Mouse (Mus musculus): ENCODE data around the gene Sytl1. TPM values are rescaled to one million over a fixed set of nuclear protein-coding genes. Genes with fewer than 3 reads are reported as not detected.

The Sytl1 gene
- polyA plus RNA-seq, 1 experiment from 2014 or later, result 0.56 TPM

DNA sequence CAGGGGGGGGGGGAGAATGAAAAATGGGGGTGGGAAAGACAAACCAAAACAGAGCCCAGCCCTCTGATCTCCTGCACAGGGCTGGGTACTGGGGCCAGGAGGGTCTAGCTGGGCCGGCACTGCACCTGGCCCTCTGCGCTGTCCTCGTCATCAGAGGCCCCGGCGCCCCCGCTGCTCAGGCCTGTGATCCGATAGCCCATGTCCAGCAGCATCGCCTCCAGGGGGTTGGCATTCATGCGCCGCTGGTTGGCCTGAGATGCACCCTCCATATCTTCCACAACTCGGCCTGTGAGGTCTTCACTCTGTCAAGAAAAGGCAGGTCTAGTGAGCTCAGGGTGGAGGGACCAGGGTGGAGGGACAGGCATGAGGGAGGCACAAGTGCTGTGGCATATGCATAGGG, 31.2 kb upstream of the Sytl1 start:
- Histone ChIP-seq H3K4me2 (no peak overlapping the region), H3K27me3 (replicated peaks) (no peaks in the 10 kb centered on the region), H3K4me3 (no peak overlapping the region), H3K27ac (no peak overlapping the region), H3K4me1 (peaks cover 35% of the 10 kb centered on the region), H3K9me3 (no peaks in the 10 kb centered on the region), H3K36me3 (replicated peaks) (no peaks in the 10 kb centered on the region; the same call in 1 of the 2 replicates), H3K9ac (no peak overlapping the region)
- 26% methylated on average over 11 of the region's 11 CpGs for WGBS
- ATAC-seq (replicated peaks), result no peak

DNA sequence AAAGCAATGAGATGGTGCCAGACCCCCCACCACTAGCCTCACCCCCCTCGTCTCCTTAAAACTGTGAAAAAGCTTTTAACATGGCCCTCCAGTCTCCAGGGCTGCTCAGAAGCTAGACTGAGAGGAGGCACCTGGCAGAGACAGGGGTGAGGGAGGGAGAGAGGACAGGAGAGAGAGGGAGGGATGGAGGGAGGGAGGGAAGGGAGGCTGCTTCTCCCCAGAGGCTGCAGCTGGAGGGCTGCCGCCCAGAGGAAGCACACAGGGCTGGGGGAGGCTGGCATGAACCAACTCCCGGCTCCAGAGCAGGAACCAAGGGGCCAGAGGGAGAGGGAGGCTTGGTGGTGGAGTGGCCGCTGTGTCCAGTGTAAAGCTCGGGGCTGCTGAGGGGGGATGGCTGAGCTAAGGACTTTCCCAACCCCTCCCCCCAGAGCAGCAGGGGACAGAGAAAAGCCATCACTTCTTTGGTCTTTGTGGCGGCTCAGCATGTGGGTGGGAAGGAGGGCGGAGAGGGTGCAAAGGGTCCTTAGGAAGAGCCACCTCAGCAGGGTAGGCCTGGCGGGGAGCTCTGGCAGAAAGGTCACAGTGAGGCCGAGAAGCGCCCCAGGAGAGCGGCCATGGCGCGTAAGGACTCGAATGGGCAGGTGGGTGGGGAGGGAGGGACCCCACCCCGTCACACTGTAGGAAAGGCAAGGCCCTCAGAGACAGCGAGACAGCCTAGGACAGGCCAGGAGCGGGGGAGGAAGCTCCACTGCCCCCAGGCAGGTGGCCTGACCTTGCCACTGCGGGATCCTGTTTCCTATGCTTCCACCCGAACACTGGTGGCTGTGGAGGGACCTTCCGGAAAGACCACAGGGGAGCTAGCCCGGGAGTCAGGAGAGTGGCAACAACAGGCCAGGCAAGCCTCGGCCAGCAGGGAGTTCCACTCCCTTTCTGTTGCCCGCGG, 30.3 kb upstream of the Sytl1 start:
- Histone ChIP-seq H3K4me1 (peaks cover 26% of the 10 kb centered on the region), H3K4me3 (no peak overlapping the region), H3K27me3 (replicated peaks) (no peaks in the 10 kb centered on the region), H3K9ac (no peak overlapping the region), H3K4me2 (no peak overlapping the region), H3K9me3 (no peaks in the 10 kb centered on the region), H3K27ac (peak overlapping the region; percentile 42), H3K36me3 (replicated peaks) (no peaks in the 10 kb centered on the region; the same call in 1 of the 2 replicates)
- ATAC-seq (replicated peaks), result no peak
- 14% methylated on average over 24 of the region's 24 CpGs for WGBS

DNA sequence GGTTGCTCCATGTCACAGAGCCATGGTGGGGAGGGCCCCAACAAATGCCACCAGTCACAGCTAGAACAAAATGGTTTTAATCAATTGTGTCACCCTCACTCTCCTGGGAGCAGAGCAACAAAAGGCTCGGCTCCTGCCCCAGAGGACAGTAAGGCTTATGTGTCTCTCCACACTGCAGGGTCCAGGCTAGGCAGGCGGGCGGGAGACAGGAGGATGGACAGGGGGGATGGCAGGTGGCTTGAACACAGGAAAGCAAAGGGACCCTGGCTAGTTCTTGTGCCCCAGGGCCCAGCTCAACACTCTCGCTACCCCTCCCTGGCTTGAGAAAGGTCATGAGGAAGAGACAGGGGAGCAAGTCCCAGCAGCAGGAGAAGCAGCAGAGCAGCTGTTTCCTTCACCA, 29.5 kb upstream of the Sytl1 start:
- Histone ChIP-seq H3K4me1 (peaks cover 18% of the 10 kb centered on the region), H3K4me2 (no peak overlapping the region), H3K36me3 (replicated peaks) (no peaks in the 10 kb centered on the region; the same call in 1 of the 2 replicates), H3K27me3 (replicated peaks) (no peaks in the 10 kb centered on the region), H3K9ac (no peak overlapping the region), H3K4me3 (no peak overlapping the region), H3K27ac (peak overlapping the region; percentile 42), H3K9me3 (no peaks in the 10 kb centered on the region)
- ATAC-seq (replicated peaks), result no peak
- whole genome bisulfite sequencing, result 40% methylated on average over 4 of the region's 4 CpGs

DNA sequence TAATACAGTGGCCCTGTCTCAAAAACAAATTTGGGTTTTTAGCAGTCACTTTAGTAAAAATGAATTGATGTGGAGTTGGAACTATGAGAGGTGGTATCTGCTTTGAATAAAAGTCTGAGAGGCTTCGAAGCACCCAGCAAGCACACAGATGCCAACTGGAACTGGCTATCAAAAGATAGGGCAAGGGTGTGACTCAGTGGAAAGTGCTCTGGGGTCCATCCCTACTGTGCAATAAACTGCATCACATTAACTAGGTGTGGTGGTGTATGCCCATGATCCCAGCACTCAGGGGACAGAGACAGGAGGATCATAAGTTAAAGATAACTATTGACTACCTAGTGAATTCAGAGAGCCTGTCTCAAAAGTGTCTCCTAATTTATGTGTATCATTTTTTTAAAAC, 28.3 kb upstream of the Sytl1 start:
- Histone ChIP-seq H3K36me3 (replicated peaks) (no peaks in the 10 kb centered on the region; the same call in 1 of the 2 replicates), H3K27ac (no peak overlapping the region), H3K9ac (no peak overlapping the region), H3K27me3 (replicated peaks) (no peaks in the 10 kb centered on the region), H3K9me3 (no peaks in the 10 kb centered on the region), H3K4me1 (peaks cover 17% of the 10 kb centered on the region), H3K4me3 (no peak overlapping the region), H3K4me2 (no peak overlapping the region)
- 93% methylated on average over 1 of the region's 1 CpGs for whole genome bisulfite sequencing
- ATAC-seq (replicated peaks), result no peak

DNA sequence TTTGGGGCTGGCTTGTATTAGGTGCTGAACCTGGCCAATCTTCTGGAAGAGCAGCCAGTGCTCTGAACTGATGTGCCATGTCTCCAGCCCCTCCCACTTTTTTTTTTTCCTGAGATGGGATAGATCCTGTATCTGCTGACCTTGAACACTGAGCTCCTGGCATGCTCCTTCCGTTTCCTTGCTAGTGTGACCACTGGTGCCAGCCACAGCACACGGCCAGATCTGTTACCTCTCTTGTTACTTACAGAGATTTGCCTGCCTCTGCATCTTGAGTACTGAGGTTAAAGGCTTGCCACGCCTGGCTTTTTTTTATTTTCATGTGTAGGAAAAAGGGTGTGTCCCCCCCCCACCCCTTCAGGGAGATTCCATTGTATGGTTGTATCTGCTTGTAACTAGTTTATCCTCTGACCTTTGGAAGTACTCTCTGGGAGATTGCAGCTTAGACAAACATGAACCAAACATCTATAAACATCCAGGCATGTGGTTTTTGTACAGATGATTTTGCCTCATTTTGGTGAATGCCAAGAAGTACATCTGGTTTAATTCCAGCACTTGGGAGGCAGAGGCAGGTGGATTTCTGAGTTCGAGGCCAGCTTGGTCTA, 23.7 kb upstream of the Sytl1 start:
- Histone ChIP-seq H3K4me2 (no peak overlapping the region), H3K9me3 (no peaks in the 10 kb centered on the region), H3K4me1 (peaks cover 7% of the 10 kb centered on the region; the same call in 1 of the 2 replicates), H3K27me3 (replicated peaks) (no peaks in the 10 kb centered on the region), H3K4me3 (no peak overlapping the region), H3K36me3 (replicated peaks) (no peaks in the 10 kb centered on the region), H3K9ac (no peak overlapping the region), H3K27ac (no peak overlapping the region)
- ATAC-seq (replicated peaks), result no peak
- 89% methylated on average over 4 of the region's 4 CpGs for WGBS

DNA sequence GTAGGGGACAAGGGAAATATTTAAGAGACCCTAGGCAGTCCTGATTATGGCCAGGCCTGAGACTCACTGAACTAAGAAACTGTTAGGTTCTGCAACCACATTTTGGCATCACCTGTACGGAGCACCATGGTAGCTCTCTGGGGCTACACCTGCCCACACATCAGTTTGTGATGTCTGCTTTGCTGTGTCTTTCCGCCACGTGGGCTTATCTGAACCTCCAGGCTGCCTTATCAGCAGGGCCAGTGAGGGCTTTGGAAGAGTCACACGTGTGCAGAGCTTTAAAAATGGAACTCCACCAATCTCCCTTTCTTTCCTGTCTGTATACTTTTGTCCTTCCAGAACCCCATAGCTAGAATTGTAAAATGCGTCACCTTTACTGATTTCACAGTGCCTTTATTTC, 23.0 kb upstream of the Sytl1 start:
- no peak for ATAC-seq (replicated peaks)
- no peaks in the 10 kb centered on the region for H3K9me3 ChIP-seq
- WGBS, result 81% methylated on average over 5 of the region's 5 CpGs

DNA sequence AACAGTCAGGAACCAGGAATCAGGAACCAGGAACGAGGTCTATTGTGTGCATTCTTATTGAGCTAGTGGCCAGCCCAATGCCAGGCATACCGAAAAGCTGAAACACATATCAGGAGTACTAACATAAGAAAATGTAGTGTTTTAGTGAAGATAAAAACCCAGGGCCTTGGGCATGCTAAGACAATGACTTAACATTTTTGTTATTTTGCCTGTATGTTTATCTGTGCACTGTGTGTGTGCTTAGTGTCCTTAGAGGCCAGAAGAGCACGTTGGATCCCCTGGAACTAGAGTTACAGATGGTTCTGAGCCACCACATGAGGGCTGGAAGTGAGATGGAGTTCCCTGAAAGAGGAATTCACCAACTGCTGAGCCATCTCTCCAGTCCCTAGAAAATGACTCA, 22.4 kb upstream of the Sytl1 start:
- Histone ChIP-seq H3K27me3 (replicated peaks) (no peaks in the 10 kb centered on the region), H3K4me1 (peaks cover 7% of the 10 kb centered on the region; the same call in 1 of the 2 replicates), H3K9ac (no peak overlapping the region), H3K9me3 (no peaks in the 10 kb centered on the region), H3K36me3 (replicated peaks) (no peaks in the 10 kb centered on the region), H3K4me2 (no peak overlapping the region), H3K27ac (no peak overlapping the region), H3K4me3 (no peak overlapping the region)
- no peak for ATAC-seq (replicated peaks)
- 76% methylated on average over 3 of the region's 3 CpGs for WGBS

More for the DNA sequence above, 23.0 kb upstream of the Sytl1 start:
- H3K4me2 ChIP-seq, result no peak overlapping the region
- no peak overlapping the region for H3K4me3 ChIP-seq
- H3K9ac ChIP-seq, result no peak overlapping the region
- H3K4me1 ChIP-seq, result peaks cover 7% of the 10 kb centered on the region; the same call in 1 of the 2 replicates
- no peaks in the 10 kb centered on the region for H3K36me3 ChIP-seq (replicated peaks)
- no peak overlapping the region for H3K27ac ChIP-seq
- H3K27me3 ChIP-seq (replicated peaks), result no peaks in the 10 kb centered on the region

DNA sequence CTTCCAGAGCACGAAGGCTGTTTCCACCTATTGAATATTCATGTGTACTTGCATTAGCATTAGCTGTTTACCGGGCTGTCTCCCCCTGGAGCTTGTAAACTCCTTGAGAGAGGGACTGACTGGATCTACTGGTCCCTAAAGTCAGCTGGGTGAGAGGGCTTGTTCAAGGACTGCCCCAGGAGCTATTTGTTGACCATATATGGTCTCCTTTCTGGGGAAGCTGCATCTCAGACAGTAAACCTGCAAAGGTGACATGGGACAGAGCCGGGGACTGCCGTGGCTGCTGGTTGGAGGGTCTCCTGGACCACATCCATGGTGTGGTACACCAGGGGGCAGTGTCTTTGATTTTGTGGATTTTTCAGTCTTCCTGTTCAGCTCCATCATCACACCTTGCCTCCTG, 19.7 kb upstream of the Sytl1 start:
- no peaks in the 10 kb centered on the region for H3K36me3 ChIP-seq (replicated peaks)
- no peak overlapping the region for H3K9ac ChIP-seq
- ATAC-seq (replicated peaks), result no peak
- 0 out of 2 replicates have a peak overlapping the region, but pooled peaks have one; percentile 5 for H3K27ac ChIP-seq
- no peaks in the 10 kb centered on the region for H3K9me3 ChIP-seq
- peaks cover 12% of the 10 kb centered on the region; the same call in 1 of the 2 replicates for H3K4me1 ChIP-seq
- no peaks in the 10 kb centered on the region for H3K27me3 ChIP-seq (replicated peaks)
- no peak overlapping the region for H3K4me3 ChIP-seq
- H3K4me2 ChIP-seq, result no peak overlapping the region
- 25% methylated on average over 4 of the region's 4 CpGs for WGBS

DNA sequence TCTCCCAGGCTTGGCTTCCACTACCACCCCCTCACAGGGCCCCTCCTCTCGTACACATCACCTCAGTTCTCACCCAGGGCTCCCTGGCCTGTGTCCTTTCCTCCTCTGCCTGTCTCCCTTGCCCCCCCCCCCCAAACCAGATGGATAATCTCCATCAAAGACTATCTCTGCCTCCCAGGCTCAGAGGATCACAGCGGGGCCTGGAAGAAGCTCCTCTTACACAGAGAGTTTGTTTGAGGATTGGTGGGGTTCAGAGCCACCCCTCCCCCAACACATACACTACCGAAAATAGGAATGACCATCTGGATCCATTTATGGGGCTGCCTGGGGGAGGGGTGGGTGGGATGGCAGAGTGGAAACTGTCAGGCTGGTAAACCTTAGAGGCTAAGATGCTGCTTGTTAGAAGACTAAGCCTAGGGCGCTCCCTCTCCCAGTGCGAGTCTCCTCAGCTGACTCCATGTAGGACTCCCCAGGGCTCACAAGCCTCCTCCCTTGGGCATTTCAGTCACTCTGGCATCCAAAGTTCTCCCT, 19.1 kb upstream of the Sytl1 start:
- Histone ChIP-seq H3K36me3 (replicated peaks) (no peaks in the 10 kb centered on the region), H3K27me3 (replicated peaks) (no peaks in the 10 kb centered on the region), H3K4me2 (no peak overlapping the region), H3K4me3 (no peak overlapping the region), H3K27ac (peak overlapping the region; percentile 5), H3K9ac (no peak overlapping the region), H3K9me3 (no peaks in the 10 kb centered on the region), H3K4me1 (peaks cover 12% of the 10 kb centered on the region; the same call in 1 of the 2 replicates)
- 18% methylated on average over 5 of the region's 5 CpGs for WGBS
- ATAC-seq (replicated peaks), result no peak

DNA sequence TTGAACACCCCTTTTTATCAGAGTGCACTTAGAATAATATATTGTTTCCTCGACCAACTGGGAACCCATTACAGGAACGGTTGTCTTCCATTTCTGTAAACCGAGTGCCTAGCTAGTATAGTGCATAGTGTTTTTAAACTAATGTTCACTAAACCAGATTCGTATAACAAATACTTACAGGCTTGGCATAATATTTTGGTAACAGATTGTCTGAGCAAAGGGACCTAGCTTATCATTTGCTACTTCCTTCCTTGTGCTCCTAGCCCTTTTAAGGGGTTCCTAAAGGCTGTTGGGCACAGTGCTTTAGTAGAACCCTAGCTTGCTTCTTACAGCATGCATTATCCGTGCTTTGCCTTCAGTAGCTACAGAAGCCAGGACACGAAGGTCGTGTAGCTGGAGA, 18.6 kb upstream of the Sytl1 start:
- Histone ChIP-seq H3K9me3 (no peaks in the 10 kb centered on the region), H3K27ac (peak overlapping the region; percentile 5; the same call in 1 of the 2 replicates), H3K4me2 (no peak overlapping the region), H3K4me3 (no peak overlapping the region), H3K9ac (no peak overlapping the region), H3K36me3 (replicated peaks) (no peaks in the 10 kb centered on the region), H3K27me3 (replicated peaks) (no peaks in the 10 kb centered on the region), H3K4me1 (peaks cover 15% of the 10 kb centered on the region)
- WGBS, result 53% methylated on average over 7 of the region's 7 CpGs
- ATAC-seq (replicated peaks), result no peak

DNA sequence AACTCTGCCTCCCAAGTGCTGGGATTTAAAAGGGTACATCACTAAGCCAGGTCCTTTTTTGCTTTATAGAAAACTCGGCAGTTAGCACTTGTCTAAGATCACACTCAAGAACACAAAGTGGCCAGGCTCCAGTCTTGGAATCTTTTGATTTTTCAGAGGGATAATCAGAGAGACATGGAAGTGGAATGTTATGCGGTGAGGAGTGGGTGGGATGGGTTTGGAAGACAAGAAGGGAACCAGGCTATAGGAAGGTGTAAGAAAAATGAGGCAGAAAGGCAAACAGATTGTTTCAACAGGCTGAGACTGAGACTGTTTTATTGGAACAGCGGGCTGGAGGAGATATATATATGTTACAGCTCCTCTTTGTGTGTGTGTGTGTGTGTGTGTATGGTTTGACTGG, 15.6 kb upstream of the Sytl1 start:
- Histone ChIP-seq H3K4me1 (peaks cover 32% of the 10 kb centered on the region), H3K27me3 (replicated peaks) (no peaks in the 10 kb centered on the region), H3K9me3 (no peaks in the 10 kb centered on the region), H3K4me3 (peak overlapping the region; percentile 84), H3K4me2 (peak overlapping the region; percentile 72), H3K36me3 (replicated peaks) (no peaks in the 10 kb centered on the region), H3K27ac (peak overlapping the region; percentile 90; the same call in 1 of the 2 replicates), H3K9ac (no peak overlapping the region)
- ATAC-seq (replicated peaks), result no peak
- 89% methylated on average over 3 of the region's 3 CpGs for WGBS

DNA sequence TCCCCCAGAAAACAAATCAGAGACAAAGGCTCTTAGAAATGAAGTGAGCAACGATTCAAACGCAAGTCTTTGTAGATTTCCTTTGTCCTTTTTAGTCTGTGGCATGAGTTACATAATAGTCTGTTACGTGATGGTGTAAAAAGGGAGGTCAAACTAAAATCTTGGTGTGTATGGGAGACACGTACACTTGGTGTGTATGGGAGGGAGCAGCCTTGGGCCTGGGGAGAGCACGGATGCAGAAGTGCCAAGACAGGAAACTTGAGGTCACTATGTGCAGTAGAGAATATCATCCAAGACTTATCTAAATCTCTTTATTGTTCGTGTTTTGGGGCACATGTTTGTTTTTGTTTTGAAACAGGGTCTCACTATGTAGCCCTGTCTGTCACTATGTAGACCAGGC, 15.2 kb upstream of the Sytl1 start:
- 34% methylated on average over 6 of the region's 6 CpGs for WGBS
- Histone ChIP-seq H3K36me3 (replicated peaks) (no peaks in the 10 kb centered on the region), H3K4me2 (peak overlapping the region; percentile 72), H3K27ac (peak overlapping the region; percentile 90), H3K27me3 (replicated peaks) (no peaks in the 10 kb centered on the region), H3K9ac (peak overlapping the region; percentile 88), H3K4me1 (peaks cover 32% of the 10 kb centered on the region), H3K4me3 (peak overlapping the region; percentile 84), H3K9me3 (no peaks in the 10 kb centered on the region)
- ATAC-seq (replicated peaks), result peak; percentile 53; the same call in 1 of the 2 replicates

All from midbrain, embryonic 15.5 days (tissue).